Mouse (Mus musculus) MEL (cell line): ENCODE results near the gene Adam19. TPM values are rescaled to one million over a fixed set of nuclear protein-coding genes. Genes with fewer than 3 reads are reported as not detected.
A peak's percentile ranks its signal among the peaks of the same experiment; 100 is the strongest.

Experiments
- DNase-seq: peaks from one replicate; pipeline ENCODE4 v3.0.0; 2011; ENCODE audit warnings: low read depth, low spot score
- H3K27ac ChIP-seq: 2 replicates; pipeline ENCODE4 v1.5.1; 2012; ENCODE audit warnings: low read depth, mild to moderate bottlenecking, control low read depth, low read length, moderate library complexity; ENCODE audit not compliant: control insufficient read depth
- H3K27me3 ChIP-seq, 2 experiments: fragments of 150-350 bp in 1 of 2; sonication (generic) in 1 of 2; 2 replicates each; pipeline ENCODE4 v1.6.1; 2012; ENCODE audit warnings: low read length in 2 of 2, mild to moderate bottlenecking in 2 of 2, improper control_type of control experiment in 1 of 2, moderate library complexity in 1 of 2; ENCODE audit not compliant: insufficient read depth in 2 of 2, control insufficient read depth in 1 of 2
- H3K36me3 ChIP-seq, 2 experiments: 2 replicates each; pipeline ENCODE4 v1.6.1; 2012 to 2014; ENCODE audit warnings: low read length in 2 of 2, improper control_type of control experiment in 1 of 2, inconsistent platforms in 1 of 2, mild to moderate bottlenecking in 1 of 2; ENCODE audit not compliant: insufficient read depth in 2 of 2, control insufficient read depth in 1 of 2
- H3K4me1 ChIP-seq, 2 experiments: fragments of 150-350 bp in 1 of 2; sonication (generic) in 1 of 2; 2 replicates each; pipeline ENCODE4 v1.6.1; 2012; ENCODE audit warnings: low read length in 2 of 2, improper control_type of control experiment in 1 of 2, mild to moderate bottlenecking in 1 of 2; ENCODE audit not compliant: insufficient read depth in 2 of 2, control insufficient read depth in 1 of 2
- H3K4me3 ChIP-seq, 2 experiments: fragments of 150-350 bp in 1 of 2; sonication (generic) in 1 of 2; 2 replicates each; pipeline ENCODE4 v1.5.1; 2012; ENCODE audit warnings: low read depth in 2 of 2, low read length in 2 of 2, mild to moderate bottlenecking in 2 of 2, moderate library complexity in 2 of 2, control low read depth in 1 of 2, improper control_type of control experiment in 1 of 2; ENCODE audit not compliant: control insufficient read depth in 1 of 2, insufficient read depth in 1 of 2
- H3K79me2 ChIP-seq: 2 replicates; pipeline ENCODE4 v1.6.1; 2012; ENCODE audit warnings: mild to moderate bottlenecking, low read length, moderate library complexity; ENCODE audit not compliant: control insufficient read depth, poor library complexity, insufficient read depth
- H3K9ac ChIP-seq: 2 replicates; pipeline ENCODE4 v1.6.1; 2012; ENCODE audit warnings: low read depth, mild to moderate bottlenecking, control low read depth, low read length, moderate library complexity; ENCODE audit not compliant: control insufficient read depth, poor library complexity, severe bottlenecking
- H3K9me3 ChIP-seq: fragments of 150-350 bp; sonication (generic); replicated peaks from 2 replicates; pipeline ENCODE4 v1.6.1; 2012; ENCODE audit warnings: mild to moderate bottlenecking, low read length, improper control_type of control experiment, moderate library complexity; ENCODE audit not compliant: insufficient read depth
- CHD1 ChIP-seq: IDR thresholded peaks from 2 replicates; pipeline ENCODE4 v1.6.1; 2012; ENCODE audit warnings: low read depth, mild to moderate bottlenecking, inconsistent platforms, low read length, improper control_type of control experiment
- CTCF ChIP-seq, 3 experiments: IDR thresholded peaks in 2 of 3; conservative IDR thresholded peaks in 1 of 3; 2 replicates each; pipeline ENCODE4 v1.5.1; 2011 to 2012; ENCODE audit warnings: low read length in 3 of 3, low read depth in 2 of 3, mild to moderate bottlenecking in 2 of 3, improper control_type of control experiment in 1 of 3, inconsistent platforms in 1 of 3, mixed read lengths in 1 of 3, moderate library complexity in 1 of 3; ENCODE audit not compliant: control insufficient read depth in 1 of 3, insufficient read depth in 1 of 3, poor library complexity in 1 of 3, severe bottlenecking in 1 of 3
- EP300 ChIP-seq, 2 experiments: IDR thresholded peaks; 2 replicates each; pipeline ENCODE4 v1.6.1; 2011; ENCODE audit warnings: improper control_type of control experiment in 2 of 2, low read length in 2 of 2, low read depth in 1 of 2, mild to moderate bottlenecking in 1 of 2
- ETS1 ChIP-seq: IDR thresholded peaks from 2 replicates; pipeline ENCODE4 v1.6.1; 2012; ENCODE audit warnings: low read depth, mild to moderate bottlenecking, inconsistent platforms, low read length, improper control_type of control experiment, moderate library complexity
- GATA1 ChIP-seq: IDR thresholded peaks from 2 replicates; pipeline ENCODE4 v1.6.1; 2011; ENCODE audit warnings: low read depth, low read length, improper control_type of control experiment
- HCFC1 ChIP-seq: IDR thresholded peaks from 2 replicates; pipeline ENCODE4 v1.6.1; 2012; ENCODE audit warnings: low read depth, mild to moderate bottlenecking, inconsistent platforms, low read length, improper control_type of control experiment, moderate library complexity
- MAFK ChIP-seq: IDR thresholded peaks from 2 replicates; pipeline ENCODE4 v1.6.1; 2011; ENCODE audit warnings: low read depth, mild to moderate bottlenecking, low read length, improper control_type of control experiment, borderline replicate concordance
- MAX ChIP-seq: IDR thresholded peaks from 2 replicates; pipeline ENCODE4 v1.6.1; 2011; ENCODE audit warnings: low read length, improper control_type of control experiment
- MEF2A ChIP-seq: IDR thresholded peaks from 2 replicates; pipeline ENCODE4 v1.6.1; 2014; ENCODE audit warnings: low read depth, mild to moderate bottlenecking, inconsistent platforms, low read length, improper control_type of control experiment; ENCODE audit not compliant: poor library complexity, insufficient replicate concordance, severe bottlenecking; ENCODE audit errors: extremely low read depth
- MXI1 ChIP-seq: IDR thresholded peaks from 2 replicates; pipeline ENCODE4 v1.6.1; 2011; ENCODE audit warnings: mild to moderate bottlenecking, low read depth, low read length, improper control_type of control experiment
- MYB ChIP-seq: IDR thresholded peaks from 2 replicates; pipeline ENCODE4 v1.6.1; 2011; ENCODE audit warnings: mild to moderate bottlenecking, low read depth, low read length, improper control_type of control experiment
- MYC ChIP-seq: IDR thresholded peaks from 2 replicates; pipeline ENCODE4 v1.6.1; 2011; ENCODE audit warnings: low read depth, mild to moderate bottlenecking, low read length, improper control_type of control experiment, moderate library complexity
- NELFE ChIP-seq: IDR thresholded peaks from 2 replicates; pipeline ENCODE4 v1.6.1; 2011; ENCODE audit warnings: low read depth, low read length, improper control_type of control experiment
- NRF1 ChIP-seq: IDR thresholded peaks from 2 replicates; pipeline ENCODE4 v1.6.1; 2014; ENCODE audit warnings: low read depth, mild to moderate bottlenecking, inconsistent platforms, low read length, improper control_type of control experiment, moderate library complexity; ENCODE audit not compliant: poor library complexity, insufficient read depth, severe bottlenecking
- POLR2A ChIP-seq, 2 experiments: IDR thresholded peaks; 2 replicates each; pipeline ENCODE4 v1.6.1; 2011 to 2012; ENCODE audit warnings: low read length in 2 of 2, mild to moderate bottlenecking in 2 of 2, control low read depth in 1 of 2, improper control_type of control experiment in 1 of 2, low read depth in 1 of 2, moderate library complexity in 1 of 2; ENCODE audit not compliant: control insufficient read depth in 1 of 2, insufficient read depth in 1 of 2, poor library complexity in 1 of 2
- POLR2AphosphoS5 ChIP-seq: IDR thresholded peaks from 2 replicates; pipeline ENCODE4 v1.6.1; 2012; ENCODE audit warnings: low read depth, borderline replicate concordance, mild to moderate bottlenecking, inconsistent platforms, low read length, moderate library complexity, mixed read lengths
- SIN3A ChIP-seq: IDR thresholded peaks from 2 replicates; pipeline ENCODE4 v1.6.1; 2012; ENCODE audit warnings: low read length, improper control_type of control experiment, inconsistent platforms
- SMC3 ChIP-seq: IDR thresholded peaks from 2 replicates; pipeline ENCODE4 v1.6.1; 2011; ENCODE audit warnings: low read depth, low read length, improper control_type of control experiment
- TBP ChIP-seq: IDR thresholded peaks from 2 replicates; pipeline ENCODE4 v1.8.0; 2011; ENCODE audit warnings: low read depth, low read length, improper control_type of control experiment
- TCF12 ChIP-seq: IDR thresholded peaks from 2 replicates; pipeline ENCODE4 v1.6.1; 2014; ENCODE audit warnings: low read depth, mild to moderate bottlenecking, inconsistent platforms, low read length, improper control_type of control experiment, moderate library complexity
- UBTF ChIP-seq: IDR thresholded peaks from 2 replicates; pipeline ENCODE4 v1.6.1; 2012; ENCODE audit warnings: low read depth, mild to moderate bottlenecking, inconsistent platforms, low read length, improper control_type of control experiment, moderate library complexity, borderline replicate concordance; ENCODE audit not compliant: insufficient read depth
- ZC3H11A ChIP-seq: IDR thresholded peaks from 2 replicates; pipeline ENCODE4 v1.6.1; 2012; ENCODE audit warnings: low read depth, mild to moderate bottlenecking, inconsistent platforms, low read length, improper control_type of control experiment
- ZKSCAN1 ChIP-seq: IDR thresholded peaks from 2 replicates; pipeline ENCODE4 v1.6.1; 2012; ENCODE audit warnings: low read depth, mild to moderate bottlenecking, inconsistent platforms, low read length, improper control_type of control experiment, moderate library complexity
- ZMIZ1 ChIP-seq: IDR thresholded peaks from 2 replicates; pipeline ENCODE4 v1.6.1; 2012; ENCODE audit warnings: low read depth, mild to moderate bottlenecking, inconsistent platforms, low read length, improper control_type of control experiment, moderate library complexity
- polyA plus RNA-seq, 2 experiments: library from polyadenylated mRNA; stranded (reverse) in 1 of 2; unstranded in 1 of 2; fragments of >175 nt in 1 of 2; fragments of >200 nt in 1 of 2; gene quantifications; 2 replicates each; pipeline versions ENCODE4 v1.2.1 to v1.2.4; 2012; ENCODE audit warnings: low replicate concordance in 2 of 2, low read depth in 1 of 2; ENCODE audit not compliant: insufficient read length in 2 of 2, insufficient read depth in 1 of 2, missing spikeins in 1 of 2
- total RNA-seq: library from RNA; depleted of rRNA; stranded (reverse); fragments of 300-350 nt; gene quantifications from 2 replicates; pipeline ENCODE4 v1.2.3, GENCODE M21; 2012

Adam19 gene
- total and polyA plus RNA-seq, 3 experiments: 0.12 to 0.19 TPM; not detected in 1

DNA sequence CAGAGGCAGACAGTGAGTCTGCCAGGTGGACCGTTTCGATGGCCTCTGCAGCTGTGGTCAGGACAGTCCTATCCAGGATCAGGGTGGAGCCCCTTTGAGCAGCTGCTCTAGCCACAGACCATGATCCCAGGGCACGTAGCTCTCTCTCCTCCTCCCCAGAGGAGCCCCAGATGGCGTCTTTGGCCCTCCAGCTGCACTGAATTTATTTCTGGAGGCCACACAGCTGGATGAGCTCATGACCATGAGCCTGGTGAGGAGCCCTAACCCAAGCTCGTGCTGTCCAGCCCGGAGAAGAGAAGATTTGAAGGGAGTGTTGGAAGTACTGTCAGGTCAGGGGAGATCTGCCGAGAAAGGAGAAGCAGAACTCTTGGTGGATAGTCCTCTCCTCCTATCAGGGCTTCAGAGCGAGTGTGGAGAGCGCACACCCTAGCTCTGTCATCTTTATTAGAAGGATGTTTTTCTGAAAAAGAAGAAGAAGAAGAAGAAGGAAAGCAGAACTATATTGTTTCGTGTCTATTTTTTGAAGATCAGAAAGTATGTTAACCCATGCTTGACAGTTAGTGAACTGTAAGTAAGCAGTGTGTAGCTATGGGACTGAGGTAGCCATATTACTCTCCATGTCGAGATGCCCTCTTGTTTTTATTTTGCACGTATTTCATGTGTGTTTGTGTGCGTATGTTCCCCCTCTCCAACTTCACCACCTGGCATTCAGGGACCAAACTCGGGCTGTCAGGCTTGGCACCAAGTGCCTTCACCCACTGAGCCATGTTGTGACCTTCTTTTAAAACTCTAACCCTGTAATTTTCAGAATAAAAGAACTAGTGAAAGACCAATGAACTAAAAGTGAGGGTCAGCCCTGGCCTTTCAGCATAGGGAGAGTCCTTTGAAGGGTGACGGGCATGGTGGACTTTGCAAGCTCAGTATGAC is 72.1 kb downstream of the Adam19 start:
- peak overlapping the region; percentile 38 for H3K9ac ChIP-seq
- H3K79me2 ChIP-seq: no peaks in the 10 kb centered on the region
- H3K36me3 ChIP-seq: peaks cover 0 to 18% of the 10 kb centered on the region in 2 experiments; a peak in 2 of 4 replicates
- DNase-seq: peak; percentile 88
- H3K9me3 ChIP-seq: no peaks in the 10 kb centered on the region
- no peaks in the 10 kb centered on the region; a peak in 2 of 4 replicates for H3K27me3 ChIP-seq
- peak overlapping the region; percentile 11 to 16 for H3K4me3 ChIP-seq
- peak overlapping the region; percentile 53; the same call in 1 of the 2 replicates for H3K27ac ChIP-seq
- H3K4me1 ChIP-seq: peaks cover 9 to 33% of the 10 kb centered on the region in 2 experiments
- TF ChIP-seq SIN3A: peak; percentile 52; the same call in 1 of the 2 replicates
- peak; percentile 14; the same call in 1 of the 2 replicates for TF ChIP-seq ETS1
- no peak for TF ChIP-seq ZC3H11A
- no peak; the same call in 1 of the 2 replicates for TF ChIP-seq MYB
- no peak for TF ChIP-seq SMC3
- TF ChIP-seq UBTF: no peak
- no peak for TF ChIP-seq ZKSCAN1
- 0 out of 2 replicates have a peak, but pooled peaks have one; percentile 69 for TF ChIP-seq TBP
- TF ChIP-seq CTCF (IDR thresholded peaks at IDR 0.05 in 2 of 3, conservative IDR thresholded peaks at IDR 0.05 in 1 of 3; ENCODE audit: control insufficient read depth in 1 of 3, insufficient read depth in 1 of 3, low read depth in 2 of 3, low read length in 3 of 3, poor library complexity in 1 of 3, severe bottlenecking in 1 of 3): no peak
- no peak for TF ChIP-seq ZMIZ1
- TF ChIP-seq NELFE: no peak
- peak; percentile 22; the same call in 1 of the 2 replicates for TF ChIP-seq GATA1
- no peak for TF ChIP-seq MEF2A
- no peak for TF ChIP-seq POLR2A (IDR thresholded peaks at IDR 0.05; ENCODE audit: control insufficient read depth in 1 of 2, insufficient read depth in 1 of 2, low read depth in 1 of 2, low read length in 2 of 2, poor library complexity in 1 of 2)
- peak; percentile 31; the same call in 1 of the 2 replicates for TF ChIP-seq TCF12
- peak; percentile 44 to 60 for TF ChIP-seq EP300 (IDR thresholded peaks at IDR 0.05; ENCODE audit: low read depth in 1 of 2, low read length in 2 of 2)
- peak; percentile 22; the same call in 1 of the 2 replicates for TF ChIP-seq MXI1
- no peak for TF ChIP-seq POLR2AphosphoS5
- no peak for TF ChIP-seq HCFC1
- 0 out of 2 replicates have a peak, but pooled peaks have one; percentile 53 for TF ChIP-seq MYC
- TF ChIP-seq MAX: no peak
- TF ChIP-seq MAFK: no peak
- no peak for TF ChIP-seq NRF1
- no peak for TF ChIP-seq CHD1
